Mouse (Mus musculus): ENCODE results near the gene Capn2.

Gene Capn2

DNA sequence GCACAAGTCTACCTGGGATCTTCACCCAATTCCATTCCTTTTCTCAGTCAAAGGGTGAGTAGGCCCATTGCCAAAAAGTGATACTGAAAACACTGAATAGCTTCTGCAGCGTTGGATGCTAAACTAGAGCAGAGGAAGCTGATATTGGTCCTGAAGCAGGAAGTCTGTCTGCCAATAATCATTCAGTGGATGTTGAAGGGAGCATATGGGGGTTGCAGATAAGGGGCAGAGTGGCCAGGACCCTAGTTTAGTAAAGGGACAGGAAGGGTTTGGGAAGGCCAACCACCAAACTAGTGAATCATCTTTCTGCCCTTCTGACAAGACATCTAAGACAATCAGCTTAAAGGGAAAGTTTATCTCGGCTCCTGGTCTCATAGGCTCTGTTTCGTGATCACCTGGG lies 6.3 kb upstream of the Capn2 start:
- no peak for DNase-seq

DNA sequence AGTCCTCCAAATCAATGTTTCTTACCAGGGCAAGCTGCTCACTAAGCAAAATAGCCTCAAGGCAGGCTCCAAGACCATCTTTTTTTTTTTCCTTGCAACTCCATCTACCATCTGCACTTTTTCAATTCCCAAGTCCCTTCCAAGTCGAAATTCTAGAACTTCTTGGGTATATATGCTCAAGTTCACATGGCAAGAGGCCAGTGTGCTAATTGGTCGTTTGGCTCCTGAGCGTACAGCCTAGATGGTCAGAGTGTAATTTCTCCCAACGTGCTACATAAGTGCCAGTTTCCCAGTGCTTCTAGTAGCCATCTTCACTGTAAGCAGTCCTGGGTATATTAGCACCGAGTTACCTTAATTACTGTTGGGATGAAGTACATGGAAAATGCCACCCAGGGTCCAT lies 5.6 kb upstream of the Capn2 start:
- DNase-seq, result no peak

DNA sequence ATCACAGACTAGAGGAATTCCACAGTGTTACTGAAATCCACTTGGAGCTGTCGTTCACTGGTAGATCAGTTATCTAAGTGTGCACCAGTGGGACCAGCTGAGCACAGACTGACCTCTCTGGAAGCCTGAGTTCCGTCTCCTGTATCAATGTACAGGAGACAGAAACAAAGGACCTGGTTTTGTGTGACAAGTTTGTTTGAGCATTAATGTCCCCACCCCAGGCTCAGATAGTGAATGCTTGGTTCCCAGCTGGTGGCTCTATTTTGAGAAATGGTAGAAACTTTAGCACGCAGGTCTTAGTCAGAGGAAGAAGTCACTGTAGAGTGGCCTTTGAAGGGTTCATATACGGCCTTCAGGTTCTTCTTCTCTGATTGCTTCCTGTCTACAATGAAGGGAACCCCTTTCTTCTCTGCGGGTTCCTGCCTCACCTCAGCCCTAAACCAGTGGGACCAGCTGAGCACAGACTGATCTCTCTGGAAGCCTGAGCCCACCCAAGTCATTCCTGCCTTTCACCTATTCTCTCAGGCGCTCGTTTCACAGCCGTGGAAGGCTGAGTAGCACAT lies 3.6 kb upstream of the Capn2 start:
- DNase-seq, result no peak

DNA sequence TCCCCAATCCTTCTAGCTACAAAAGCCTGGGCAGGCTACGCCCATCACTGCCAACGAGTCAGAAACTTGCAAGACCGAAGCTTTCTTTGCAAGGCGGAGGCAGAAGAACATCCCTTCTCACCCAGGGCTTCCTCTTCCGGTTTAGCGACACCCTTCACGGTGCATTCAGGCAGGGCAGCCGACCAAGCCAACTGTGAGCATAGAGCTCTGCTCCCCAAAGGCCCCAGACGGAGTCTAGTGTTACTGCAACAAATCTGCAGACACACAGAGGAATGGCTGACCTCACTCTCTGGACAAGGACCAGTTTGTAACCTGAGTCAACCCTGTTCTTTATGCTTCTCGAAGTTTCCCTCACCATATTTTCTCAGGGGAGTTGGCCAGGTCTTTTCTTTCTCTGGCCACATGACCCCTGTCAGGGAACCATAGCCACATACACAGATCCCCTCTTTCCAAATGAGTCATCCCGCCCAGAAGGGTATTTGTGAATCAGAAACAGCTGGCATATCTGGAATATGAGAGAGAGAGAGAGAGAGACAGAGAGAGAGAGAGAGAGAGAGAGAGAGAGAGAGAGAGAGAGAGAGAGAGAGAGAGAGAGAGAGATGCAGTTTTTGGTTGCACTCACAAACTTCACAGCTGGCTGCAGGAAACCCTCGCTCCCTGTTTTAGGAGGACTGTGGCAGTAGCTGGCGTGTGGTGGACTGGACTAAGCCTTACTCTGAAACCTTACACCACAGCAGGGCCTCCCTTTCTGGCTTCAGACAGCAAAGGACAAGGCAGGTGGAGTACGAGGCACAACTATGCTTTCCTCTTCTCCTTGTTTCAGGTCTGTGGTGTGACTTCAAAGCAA lies 2.9 kb upstream of the Capn2 start:
- no peak for DNase-seq

DNA sequence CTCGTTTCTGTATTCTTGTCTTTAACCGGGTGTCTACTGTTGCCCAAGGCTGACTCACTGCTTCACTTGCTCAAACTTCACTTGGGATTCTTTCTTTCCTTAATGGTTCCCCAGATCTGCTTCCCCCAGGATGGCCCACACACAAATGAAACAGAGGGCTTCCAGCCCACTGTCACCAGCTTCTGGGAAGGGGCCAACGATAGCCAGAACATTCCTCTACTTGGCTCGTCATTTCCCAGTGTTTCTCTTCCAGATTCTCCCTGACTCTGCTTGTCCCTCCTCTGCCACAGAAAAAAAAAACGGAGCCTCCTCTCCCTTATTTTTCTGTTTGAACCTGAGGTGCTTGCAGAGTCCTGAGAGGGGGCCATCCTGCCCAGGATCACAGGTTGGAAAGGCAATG lies 1.9 kb upstream of the Capn2 start:
- DNase-seq, result no peak

DNA sequence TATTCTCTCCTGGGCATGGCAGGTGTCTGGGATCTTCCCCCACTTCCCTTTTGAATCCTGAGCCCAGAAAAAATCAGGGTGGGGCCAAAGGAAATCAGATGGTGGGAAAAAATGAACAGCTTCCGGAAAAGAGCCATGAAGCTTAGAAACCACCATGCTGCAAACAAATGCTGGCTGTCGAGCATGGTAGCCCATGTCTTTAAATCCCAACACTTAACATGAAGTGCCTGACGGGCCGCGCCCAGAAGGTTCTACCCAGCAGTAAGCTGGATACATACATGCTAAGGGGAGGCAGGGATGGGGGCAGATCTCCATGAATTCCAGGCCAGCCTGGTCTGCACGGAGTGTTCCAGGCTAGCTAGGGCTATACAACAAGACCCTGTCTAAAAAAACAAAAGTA lies 1.4 kb upstream of the Capn2 start:
- DNase-seq, result no peak

DNA sequence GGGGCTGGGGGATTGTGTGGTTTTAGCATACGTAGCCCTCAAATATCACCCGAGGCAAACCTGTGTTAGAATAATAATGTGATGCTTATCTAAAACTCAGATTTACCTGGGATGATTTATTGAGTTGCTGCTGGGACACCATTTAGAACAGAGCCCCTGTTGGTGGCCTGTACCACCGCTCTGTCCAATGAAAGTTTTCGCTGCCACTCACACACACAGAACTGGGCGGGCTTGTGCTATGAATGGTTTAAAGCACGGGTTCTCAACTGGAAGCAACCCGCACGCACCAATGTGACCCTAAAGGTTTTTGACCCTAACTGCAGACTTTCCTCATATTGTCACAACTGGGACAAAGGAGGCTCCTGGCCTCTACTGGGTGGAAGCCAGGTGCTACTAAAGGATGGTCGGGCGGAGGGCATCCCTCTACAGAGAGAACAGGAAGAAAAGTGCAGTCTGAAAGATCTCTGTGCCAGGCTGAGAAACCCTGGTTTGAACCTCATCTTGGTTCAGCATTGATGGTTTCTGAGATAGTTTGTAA lies 804 bp upstream of the Capn2 start:
- no peak for DNase-seq

DNA sequence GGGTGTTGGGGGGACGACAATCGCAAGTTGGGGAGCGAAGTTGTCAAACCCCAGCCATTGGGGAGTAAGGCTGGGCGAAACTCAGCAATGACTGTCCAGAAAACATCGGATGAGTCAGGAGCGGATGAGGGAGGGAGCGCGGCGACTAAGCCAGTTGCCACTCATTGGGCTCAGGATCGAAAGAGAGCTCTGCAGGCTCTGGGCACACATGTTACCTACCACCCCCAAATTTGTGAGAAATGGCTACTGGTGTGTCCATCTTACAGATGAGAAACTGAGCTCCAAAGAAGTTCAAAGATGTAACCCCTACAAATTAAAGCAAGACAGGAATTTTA lies 236 bp upstream of the Capn2 start:
- DNase-seq, result no peak

DNA sequence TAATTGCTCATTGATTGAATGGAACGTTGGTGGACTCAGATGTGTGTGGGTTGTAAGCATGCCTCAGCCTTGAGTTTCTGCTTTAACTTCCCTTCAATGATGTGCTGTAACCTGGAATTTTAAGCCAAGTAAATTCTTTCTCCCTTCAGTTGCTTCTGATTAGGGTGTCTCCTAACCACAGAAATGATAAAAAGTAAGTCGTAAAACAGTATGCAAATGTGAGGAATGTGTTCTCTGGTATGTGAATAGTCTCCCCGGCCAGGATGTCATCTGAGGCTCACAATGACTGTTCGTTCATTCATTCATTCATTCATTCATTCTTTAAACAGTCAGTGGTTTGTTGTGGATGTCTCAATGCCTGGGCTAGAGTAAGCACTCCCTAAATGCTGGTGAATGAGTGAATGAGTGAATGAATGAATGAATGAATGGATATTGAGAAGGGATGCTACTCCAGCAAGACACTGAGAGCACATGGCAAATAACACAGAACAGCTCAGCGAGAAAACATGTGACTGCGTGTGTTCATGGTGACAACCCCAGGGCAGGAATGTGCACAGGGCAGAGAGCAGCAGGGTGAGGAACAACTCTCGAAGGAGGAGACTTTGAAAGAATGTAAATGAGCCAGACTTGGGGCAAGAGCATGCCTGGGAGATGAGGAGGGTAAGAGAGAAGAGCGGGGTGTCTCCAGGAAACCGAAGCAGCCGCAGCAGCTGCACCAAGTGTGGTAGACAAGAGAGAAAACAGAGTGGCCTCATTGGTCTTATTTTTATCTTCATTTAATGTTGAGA lies 2.4 kb downstream of the Capn2 start:
- no peak for DNase-seq

DNA sequence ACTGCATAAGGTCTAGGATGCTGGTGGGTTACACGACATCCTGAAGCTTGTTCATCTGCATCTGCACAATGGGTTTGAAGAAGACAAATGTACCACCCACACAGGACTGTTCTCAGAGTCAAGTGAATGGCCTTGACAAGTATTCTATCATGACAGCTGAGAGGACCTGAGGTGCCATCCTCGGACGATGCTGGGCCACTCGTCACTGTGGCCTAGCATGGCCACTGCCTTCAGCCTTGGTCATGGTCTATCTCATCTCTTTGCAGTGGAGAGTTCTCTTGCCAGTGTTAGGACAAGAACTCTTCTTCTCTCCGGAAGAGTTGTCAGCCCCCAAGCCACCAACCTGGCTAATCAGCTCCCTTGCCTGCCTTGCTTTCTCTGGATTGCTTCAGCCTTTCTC lies 3.7 kb downstream of the Capn2 start:
- DNase-seq, result no peak

DNA sequence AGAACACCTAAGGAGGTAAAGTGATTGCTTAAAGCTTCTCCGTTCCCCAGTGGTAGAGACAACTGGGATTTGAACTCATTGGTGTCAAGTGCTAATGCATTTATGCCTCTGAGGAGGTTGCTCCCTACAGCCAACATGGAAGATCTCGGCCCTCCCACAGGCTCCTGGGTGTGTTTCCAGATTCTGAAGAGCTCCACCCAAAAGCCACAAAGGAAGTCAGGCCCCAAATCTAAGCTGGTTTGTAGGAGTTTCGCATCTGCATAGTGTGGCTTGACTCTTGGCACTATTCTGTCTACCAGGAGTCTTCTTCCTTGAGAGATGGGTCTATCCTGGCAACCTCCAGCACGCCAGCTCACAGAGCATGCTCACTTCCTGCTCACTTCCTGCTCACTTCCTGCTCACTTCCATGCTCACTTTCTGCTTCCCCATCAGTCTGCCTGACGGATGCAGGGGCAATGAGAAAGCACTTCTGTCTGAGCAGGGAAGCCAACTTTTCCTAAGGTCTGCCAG lies 4.5 kb downstream of the Capn2 start:
- no peak for DNase-seq

DNA sequence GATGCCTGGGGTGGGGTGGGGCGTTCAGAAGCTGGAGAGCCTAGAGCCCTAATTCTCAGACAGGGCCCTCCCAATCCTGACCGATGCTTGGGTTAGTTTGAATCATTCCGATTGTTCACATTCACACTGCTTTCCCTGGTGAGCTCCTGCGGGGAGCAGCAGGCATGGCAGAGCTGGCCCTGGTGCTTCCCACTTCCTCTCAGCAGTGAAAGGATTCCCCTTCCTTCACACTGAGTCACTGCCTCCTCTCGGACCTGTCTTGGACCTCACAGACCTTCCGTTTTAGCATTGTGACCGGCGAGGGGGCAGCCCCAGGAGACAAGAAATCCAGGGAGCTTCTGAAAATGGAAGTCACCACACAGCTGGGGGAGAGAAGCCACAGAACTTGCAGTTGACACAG lies 5.6 kb downstream of the Capn2 start:
- DNase-seq, result no peak

DNA sequence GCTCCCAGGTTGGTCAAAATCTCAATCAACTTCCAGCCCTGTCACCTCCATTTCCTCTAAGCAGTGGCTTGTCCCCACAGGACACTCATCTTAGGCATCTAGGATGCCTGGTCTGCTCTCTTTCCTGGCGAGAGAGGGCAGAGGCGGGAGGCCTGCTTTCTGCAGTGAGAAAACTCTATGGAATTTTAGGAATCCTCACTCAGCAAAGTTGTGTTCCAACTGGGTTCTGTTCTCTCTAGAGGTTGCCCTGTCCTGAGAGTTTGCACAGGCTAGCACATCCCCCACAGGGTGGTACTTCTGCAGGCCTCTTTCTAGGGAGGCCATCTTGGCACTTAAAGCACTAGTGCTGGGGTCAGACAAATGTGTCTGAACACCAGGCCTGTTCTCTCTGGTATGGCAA lies 6.3 kb downstream of the Capn2 start:
- no peak for DNase-seq

DNA sequence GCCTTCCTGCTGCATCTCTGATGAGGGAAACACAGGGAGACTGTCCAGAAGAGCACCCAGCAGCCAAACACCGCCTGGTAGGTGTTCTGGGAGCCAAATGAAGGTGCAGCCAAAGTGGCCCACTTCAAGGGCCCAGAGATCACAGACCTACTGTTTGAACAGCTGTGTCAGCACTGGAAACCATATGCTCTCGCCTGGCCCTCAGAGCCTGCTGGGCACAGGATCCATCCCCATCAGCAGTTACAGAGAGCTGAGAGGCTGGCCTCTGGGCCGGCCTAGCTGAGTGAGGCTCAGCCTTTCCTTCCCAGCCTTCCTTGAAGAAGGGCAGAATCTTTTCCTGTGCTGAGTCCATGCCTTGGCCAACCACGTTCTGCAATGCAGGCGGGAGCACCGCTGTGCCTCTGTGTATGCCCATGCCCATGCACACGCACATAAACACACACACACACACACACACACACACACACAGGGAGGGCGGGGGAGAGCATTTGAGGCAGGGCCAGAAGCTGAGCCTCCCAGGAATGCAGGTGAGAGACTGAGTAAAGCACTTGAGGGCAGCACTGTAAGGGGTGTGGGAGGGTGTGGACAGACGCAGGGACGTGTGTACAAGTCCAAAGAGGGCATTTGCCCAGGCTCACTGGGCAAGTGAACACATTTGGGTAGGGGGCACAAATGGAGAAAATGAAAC lies 8.2 kb downstream of the Capn2 start:
- DNase-seq, result no peak

DNA sequence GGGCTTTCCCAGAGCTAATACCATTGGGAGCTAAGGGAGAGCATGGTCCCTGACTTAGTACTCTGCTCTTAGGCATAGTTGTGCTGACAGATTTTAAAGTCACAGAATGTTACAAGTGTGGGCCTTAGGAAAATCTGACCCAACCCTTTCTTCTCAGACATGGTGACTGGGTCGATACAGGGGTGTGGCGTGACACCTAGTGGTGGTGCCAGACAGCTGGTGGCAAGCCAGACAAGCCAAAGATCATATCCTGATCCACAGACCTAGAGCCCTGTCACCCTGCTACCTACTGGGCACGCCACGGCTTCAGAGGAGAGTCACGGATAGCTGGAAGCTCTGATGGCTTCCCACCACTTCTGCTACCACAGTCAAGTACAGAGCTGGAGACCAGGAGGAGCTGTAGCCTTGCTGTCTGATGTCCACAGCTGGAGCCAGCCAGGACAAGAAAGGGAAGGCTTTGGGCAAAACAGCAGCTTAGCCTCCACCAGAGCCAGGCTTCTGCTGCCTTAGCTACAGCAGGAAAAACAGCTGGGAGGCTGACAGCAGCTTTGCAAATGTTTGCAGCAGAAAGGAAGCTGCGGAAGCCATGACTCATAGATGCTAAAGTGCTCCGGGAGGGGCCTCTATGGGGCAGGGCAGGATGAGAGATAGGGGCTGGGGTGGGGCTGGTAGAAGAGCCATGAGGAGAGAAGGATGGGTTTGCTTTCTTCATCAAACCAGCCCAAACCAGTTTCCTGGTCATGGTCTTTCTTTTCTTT lies 11.0 kb downstream of the Capn2 start:
- no peak for DNase-seq

DNA sequence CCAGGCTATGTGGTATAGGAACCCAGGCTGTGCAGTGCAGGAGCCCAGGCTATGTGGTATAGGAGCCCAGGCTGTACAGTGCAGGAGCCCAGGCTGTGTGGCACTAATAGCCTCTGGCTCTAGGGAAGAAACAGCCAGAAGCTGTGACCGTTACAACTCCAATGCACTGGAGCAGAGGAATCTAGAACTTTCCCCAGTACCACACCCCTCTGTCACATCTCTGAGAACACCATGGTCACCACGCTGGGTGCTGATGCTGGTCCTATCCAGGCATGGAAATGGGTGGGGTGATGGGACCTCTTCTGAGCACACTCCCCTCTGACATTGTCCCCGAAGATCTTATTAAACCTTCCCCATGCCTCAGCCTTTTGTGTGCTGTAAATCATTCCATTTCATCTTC lies 12.1 kb downstream of the Capn2 start:
- no peak for DNase-seq

DNA sequence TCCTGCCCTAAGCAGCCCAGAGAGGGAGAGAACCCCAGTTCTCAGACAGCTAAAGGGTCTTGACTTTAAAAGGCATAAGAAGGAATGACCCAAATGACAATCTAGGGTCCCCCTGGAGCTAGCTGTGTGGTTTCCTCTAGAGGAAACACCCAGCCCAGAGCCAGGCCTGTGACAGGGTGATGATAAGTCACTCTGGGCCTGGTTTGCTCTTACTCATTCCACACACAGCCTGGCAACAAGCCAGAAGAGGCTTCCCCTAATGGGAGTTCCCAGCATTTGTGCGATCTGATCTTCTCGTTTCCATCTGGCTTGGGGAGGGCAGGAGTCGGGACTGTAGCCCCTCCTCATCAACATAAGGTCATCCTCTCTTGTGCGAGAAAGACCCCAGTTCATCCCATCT lies 13.2 kb downstream of the Capn2 start:
- DNase-seq, result no peak

DNA sequence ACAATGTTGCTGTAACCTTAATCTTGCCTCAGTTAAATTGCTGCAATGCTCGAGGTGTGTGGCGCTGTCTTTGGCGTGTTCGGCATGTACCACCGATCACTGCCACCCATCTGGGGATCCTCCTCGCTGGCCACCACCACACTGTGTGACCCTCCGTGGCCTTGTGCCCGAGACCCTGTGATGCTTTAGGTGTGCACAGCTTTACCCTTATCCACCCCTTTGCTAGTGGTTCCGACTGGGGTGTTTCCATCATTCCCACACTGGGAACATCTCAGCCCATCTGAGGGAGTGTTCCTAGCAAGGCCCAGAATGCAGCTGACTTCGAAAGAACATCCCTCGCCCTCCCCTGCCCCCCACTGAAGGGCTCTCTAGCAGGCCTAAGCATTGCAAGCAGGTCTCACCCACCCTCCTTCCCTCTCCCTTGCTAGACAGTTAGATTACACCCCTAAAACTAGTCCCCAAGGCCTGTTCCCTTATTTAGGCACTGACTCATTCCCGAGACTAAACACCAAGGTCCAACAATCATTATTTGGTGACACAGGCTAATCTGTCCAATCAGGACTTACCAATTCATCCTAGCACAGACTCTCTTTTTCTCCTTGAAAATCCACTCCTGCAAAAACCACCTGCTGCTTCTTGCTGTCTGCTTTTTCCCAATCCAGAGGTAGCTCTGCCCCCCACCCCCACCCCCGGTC lies 14.1 kb downstream of the Capn2 start:
- no peak for DNase-seq

DNA sequence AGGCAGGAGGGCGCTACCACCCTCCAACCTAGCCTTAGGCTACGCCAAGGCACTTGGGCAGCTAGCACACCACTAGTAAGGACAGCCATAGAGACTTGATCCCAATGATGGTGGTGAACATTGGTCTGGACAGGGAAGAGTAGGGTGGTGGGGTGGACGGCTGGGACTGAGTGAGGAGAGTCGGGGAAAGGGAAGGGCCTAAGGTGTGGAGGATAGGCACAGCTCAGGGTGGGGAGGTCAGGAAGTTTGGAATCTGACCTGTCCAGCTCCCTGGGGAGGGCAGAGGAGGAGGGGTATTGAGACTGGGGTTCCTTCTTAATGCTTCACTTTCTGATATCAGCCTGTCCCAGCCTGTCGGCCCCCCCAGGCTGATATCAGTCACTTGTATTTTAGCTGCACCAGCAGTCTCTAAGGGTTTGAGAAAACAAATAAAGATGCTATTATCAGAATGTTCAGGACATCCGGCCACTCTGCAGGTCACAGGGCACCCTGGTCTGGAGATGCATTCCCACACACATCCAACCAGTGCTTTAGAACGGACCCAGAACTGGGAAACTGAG lies 14.8 kb downstream of the Capn2 start:
- no peak for DNase-seq

DNA sequence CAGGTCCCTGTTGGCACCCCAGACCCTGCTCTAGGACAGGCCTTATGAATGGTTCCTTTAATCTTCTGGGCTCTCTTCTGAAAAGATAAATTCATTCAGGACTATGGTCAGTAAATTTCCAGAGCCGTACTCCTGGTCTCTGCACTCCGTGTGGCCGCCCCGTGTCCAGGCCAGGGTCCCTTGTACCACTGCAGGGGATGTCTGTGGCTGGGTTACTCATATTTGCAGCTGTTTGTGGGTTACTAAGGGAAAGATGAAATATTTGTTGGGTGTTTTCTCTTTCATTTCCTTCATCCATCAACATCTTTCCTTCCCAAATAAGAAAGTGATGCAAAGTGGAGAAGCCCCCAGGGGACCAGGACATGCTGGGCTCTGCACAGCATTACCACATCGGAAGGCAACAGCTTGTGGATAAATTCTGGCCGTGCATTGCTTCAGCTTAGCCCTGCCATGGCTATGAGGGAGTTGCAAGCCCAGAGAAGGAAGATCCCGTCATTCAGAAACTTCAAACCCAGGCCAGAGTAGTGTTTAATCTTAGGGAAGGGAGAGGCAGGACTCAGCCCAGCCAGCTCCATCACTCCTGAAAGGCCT lies 15.5 kb downstream of the Capn2 start:
- no peak for DNase-seq

DNA sequence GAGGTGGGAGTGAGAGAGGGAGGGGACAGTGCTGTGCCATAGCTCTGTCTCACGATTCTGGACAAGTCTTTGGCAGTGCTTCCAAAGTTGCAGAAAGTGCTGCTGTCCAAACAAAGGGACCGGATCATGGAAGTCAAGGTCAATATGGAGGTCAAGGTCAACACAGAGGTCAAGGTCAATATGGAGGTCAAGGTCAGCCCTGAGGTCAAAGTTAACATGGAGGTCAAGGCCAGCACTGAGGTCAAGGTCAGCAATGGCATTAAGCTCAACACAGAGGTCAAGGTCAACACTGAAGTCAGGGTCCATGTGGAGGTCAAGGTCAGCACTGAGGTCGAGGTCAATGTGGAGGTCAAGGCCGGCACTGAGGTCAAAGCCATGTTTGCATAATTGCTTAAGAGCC lies 16.6 kb downstream of the Capn2 start:
- DNase-seq, result no peak
